Mouse (Mus musculus) limb, embryonic 14.5 days (tissue): ENCODE data around the gene Kcna5. TPM values are rescaled to one million over a fixed set of nuclear protein-coding genes. Genes with fewer than 3 reads are reported as not detected.

Experiments
- ATAC-seq: fragments of 200-750 bp; cut with Nextera tagmentation; 2 replicates; pipeline ENCODE4 v1.8.0; 2017; ENCODE audit warnings: low read depth, moderate number of reproducible peaks, moderate TSS enrichment; ENCODE audit not compliant: low FRiP score
- DNase-seq: peaks from one replicate; pipeline ENCODE4 v3.0.0-alpha.2; 2015; ENCODE audit warnings: low spot score
- H3K27ac ChIP-seq: fragments of 300-500 bp; sonication (generic); replicated peaks from 2 replicates; pipeline ENCODE4 v1.5.1; 2014; ENCODE audit warnings: low read depth, mild to moderate bottlenecking, low read length, moderate library complexity, mixed read lengths
- H3K27me3 ChIP-seq: fragments of 300-500 bp; sonication (generic); 2 replicates; pipeline ENCODE4 v1.6.1; 2014; ENCODE audit warnings: low read length, mixed read lengths; ENCODE audit not compliant: control insufficient read depth, insufficient read depth
- H3K36me3 ChIP-seq: fragments of 300-500 bp; sonication (generic); 2 replicates; pipeline ENCODE4 v1.6.1; 2014; ENCODE audit warnings: mild to moderate bottlenecking, low read length, moderate library complexity, mixed read lengths; ENCODE audit not compliant: control insufficient read depth, insufficient read depth
- H3K4me1 ChIP-seq: fragments of 300-500 bp; sonication (generic); 2 replicates; pipeline ENCODE4 v1.6.1; 2014; ENCODE audit warnings: antibody characterized with exemption, low read length, mixed read lengths; ENCODE audit not compliant: control insufficient read depth, insufficient read depth
- H3K4me2 ChIP-seq: fragments of 300-500 bp; sonication (generic); replicated peaks from 2 replicates; pipeline ENCODE4 v1.6.1; 2014; ENCODE audit warnings: low read depth, mild to moderate bottlenecking, low read length, moderate library complexity; ENCODE audit not compliant: severe bottlenecking
- H3K4me3 ChIP-seq: fragments of 300-500 bp; sonication (generic); replicated peaks from 2 replicates; pipeline ENCODE4 v1.5.1; 2014; ENCODE audit warnings: low read length
- H3K9ac ChIP-seq: fragments of 300-500 bp; sonication (generic); 2 replicates; pipeline ENCODE4 v1.6.1; 2014; ENCODE audit warnings: mild to moderate bottlenecking, low read depth, low read length, moderate library complexity; ENCODE audit not compliant: severe bottlenecking
- H3K9me3 ChIP-seq: fragments of 300-500 bp; sonication (generic); 2 replicates; pipeline ENCODE4 v1.6.1; 2016; ENCODE audit warnings: low read length; ENCODE audit not compliant: control insufficient read depth
- POLR2A ChIP-seq: fragments of 200-500 bp; IDR thresholded peaks from 2 replicates; pipeline ENCODE4 v1.8.0; 2012; ENCODE audit warnings: inconsistent platforms, mild to moderate bottlenecking, moderate library complexity, borderline replicate concordance; ENCODE audit not compliant: insufficient read depth, insufficient read length; ENCODE audit errors: extremely low read depth
- WGBS: fragments of 180-500 bp; shearing (Covaris S2); extraction: QIAGEN DNeasy Blood & Tissue Kit; methylation state at CpG from one replicate; pipeline ENCODE4 v1.1.7; 2014; 5-methylcytosine and 5-hydroxymethylcytosine counted together
- polyA plus RNA-seq, 2 experiments: library from polyadenylated mRNA; depleted of rRNA in 1 of 2; stranded (reverse) in 1 of 2; unstranded in 1 of 2; fragments of >200 nt; fragmentation: Nextera tagmentation in 1 of 2; extraction: Ambion mirVana in 1 of 2; gene quantifications; 2 replicates each; pipeline versions ENCODE4 v1.2.1 to v1.2.3; 2012 to 2014

Kcna5 gene
- polyA plus RNA-seq, 2 experiments = 3.1 to 5.0 TPM

GRCm38 (mm10) chr6:126508671-126509070, 26.5 kb downstream of the Kcna5 start:
- Histone ChIP-seq H3K4me1 (no peaks in the 10 kb centered on the region), H3K36me3 (no peaks in the 10 kb centered on the region), H3K27ac (no peak overlapping the region), H3K4me3 (no peak overlapping the region), H3K9me3 (no peaks in the 10 kb centered on the region), H3K27me3 (no peaks in the 10 kb centered on the region), H3K9ac (no peak overlapping the region), H3K4me2 (no peak overlapping the region)
- TF ChIP-seq POLR2A = no peak
- DNase-seq (no peak), ATAC-seq (no peak)
- WGBS = 90% methylated on average over 6 of the region's 6 CpGs

GRCm38 (mm10) chr6:126503920-126504319, 31.3 kb downstream of the Kcna5 start:
- Histone ChIP-seq H3K27ac (no peak overlapping the region), H3K4me1 (0 out of 2 replicates have a peak, but pooled peaks cover 5% of the 10 kb centered on the region), H3K27me3 (no peaks in the 10 kb centered on the region), H3K9ac (no peak overlapping the region), H3K9me3 (no peaks in the 10 kb centered on the region), H3K4me2 (no peak overlapping the region), H3K4me3 (no peak overlapping the region), H3K36me3 (no peaks in the 10 kb centered on the region)
- no peak for ATAC-seq
- TF ChIP-seq POLR2A = no peak
- no peak for DNase-seq
- WGBS = 81% methylated on average over 8 of the region's 8 CpGs

GRCm38 (mm10) chr6:126502691-126503301, 32.4 kb downstream of the Kcna5 start:
- ATAC-seq (no peak), DNase-seq (no peak)
- Histone ChIP-seq H3K9ac (no peak overlapping the region), H3K27me3 (no peaks in the 10 kb centered on the region), H3K9me3 (no peaks in the 10 kb centered on the region), H3K27ac (no peak overlapping the region), H3K36me3 (no peaks in the 10 kb centered on the region), H3K4me3 (no peak overlapping the region), H3K4me2 (no peak overlapping the region), H3K4me1 (0 out of 2 replicates have a peak, but pooled peaks cover 5% of the 10 kb centered on the region)
- TF ChIP-seq POLR2A = no peak
- 44% methylated on average over 9 of the region's 9 CpGs for WGBS

GRCm38 (mm10) chr6:126500985-126501384, 34.2 kb downstream of the Kcna5 start:
- H3K4me3 ChIP-seq = no peak overlapping the region
- no peak overlapping the region for H3K9ac ChIP-seq
- no peak overlapping the region for H3K27ac ChIP-seq
- H3K36me3 ChIP-seq = no peaks in the 10 kb centered on the region
- no peak for DNase-seq
- no peaks in the 10 kb centered on the region for H3K9me3 ChIP-seq
- H3K4me2 ChIP-seq = no peak overlapping the region
- 0 out of 2 replicates have a peak, but pooled peaks cover 5% of the 10 kb centered on the region for H3K4me1 ChIP-seq
- ATAC-seq = no peak
- H3K27me3 ChIP-seq = no peaks in the 10 kb centered on the region
- WGBS = 87% methylated on average over 6 of the region's 6 CpGs
- no peak for TF ChIP-seq POLR2A

DNA sequence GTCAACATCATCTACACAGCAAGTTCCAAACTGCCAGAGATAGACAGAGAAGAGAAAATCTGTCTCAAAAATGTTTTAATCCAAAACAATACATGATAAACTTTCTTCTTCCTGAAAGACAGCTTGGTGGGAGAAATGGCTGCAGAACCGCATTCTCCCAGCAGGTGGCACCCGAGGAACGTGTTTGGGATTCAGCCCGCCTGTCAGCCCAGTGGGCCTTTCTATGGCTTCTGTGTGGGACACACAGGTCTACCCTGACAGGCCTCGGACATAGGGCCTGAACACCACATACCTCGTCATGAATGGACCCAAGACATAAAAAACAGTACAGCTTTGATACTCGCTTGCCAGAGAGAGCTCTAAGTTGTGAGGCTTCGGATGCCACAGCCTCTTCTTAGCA, 35.1 kb downstream of the Kcna5 start:
- H3K36me3 ChIP-seq = no peaks in the 10 kb centered on the region
- WGBS = 17% methylated on average over 8 of the region's 8 CpGs
- H3K9me3 ChIP-seq = no peaks in the 10 kb centered on the region
- H3K4me1 ChIP-seq = 0 out of 2 replicates have a peak, but pooled peaks cover 5% of the 10 kb centered on the region
- ATAC-seq (no peak), DNase-seq (peak; percentile 67)
- H3K4me2 ChIP-seq = no peak overlapping the region
- H3K9ac ChIP-seq = no peak overlapping the region
- TF ChIP-seq POLR2A = no peak
- no peak overlapping the region for H3K27ac ChIP-seq
- no peak overlapping the region for H3K4me3 ChIP-seq
- no peaks in the 10 kb centered on the region for H3K27me3 ChIP-seq
